Mouse (Mus musculus): ENCODE results near the gene Clec12a.

DNA sequence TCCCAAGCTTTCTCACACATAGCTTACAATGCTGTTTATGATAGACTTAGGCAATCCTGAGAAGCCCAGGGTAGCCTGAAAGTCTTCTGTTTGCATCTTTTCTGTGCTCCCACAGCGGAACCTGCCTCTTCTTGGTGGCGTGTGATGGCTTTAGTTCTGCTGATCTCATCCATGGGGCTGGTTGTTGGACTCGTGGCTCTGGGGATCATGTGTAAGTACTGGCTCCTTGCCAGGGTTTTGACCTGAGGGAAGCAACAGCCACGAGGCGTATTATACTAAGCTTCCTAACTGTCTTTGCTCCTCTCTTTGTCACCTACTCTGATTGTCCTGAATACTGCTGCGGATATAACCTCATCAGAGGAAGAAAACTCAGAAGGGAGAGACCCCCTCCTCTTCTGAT is 57.5 kb downstream of the Clec12a start:
- TF ChIP-seq CTCF (IDR thresholded peaks at IDR 0.05; ENCODE audit: extremely low read depth, insufficient read depth, insufficient read length, insufficient replicate concordance): no peak
- TF ChIP-seq POLR2A (IDR thresholded peaks at IDR 0.05; ENCODE audit: low read depth, low read length): no peak
